Mouse (Mus musculus) kidney, postnatal 4 days (tissue): Measurements from ENCODE around the gene Speg.

Experiments
- DNase-seq, 2 experiments: peaks; one replicate each; pipeline ENCODE4 v3.0.0; 2021; ENCODE audit warnings: mixed read lengths in 2 of 2

The Speg gene

GRCm38 (mm10) chr1:75365510-75366137, 9.5 kb upstream of the Speg start:
- no peak for DNase-seq

GRCm38 (mm10) chr1:75369360-75369983, 5.6 kb upstream of the Speg start:
- DNase-seq = peak in 1 of 2 experiments; percentile 48

GRCm38 (mm10) chr1:75369984-75370660, 5.0 kb upstream of the Speg start:
- DNase-seq = peak; percentile 78 to 83

- peak; percentile 81 to 83 for DNase-seq
Measured at GRCm38 (mm10) chr1:75371317-75372095, 3.6 kb upstream of the Speg start.

GRCm38 (mm10) chr1:75372450-75372849, 2.6 kb upstream of the Speg start:
- no peak for DNase-seq

GRCm38 (mm10) chr1:75373276-75373675, 1.8 kb upstream of the Speg start:
- no peak for DNase-seq

GRCm38 (mm10) chr1:75379196-75379595, 4.1 kb downstream of the Speg start:
- DNase-seq = no peak

GRCm38 (mm10) chr1:75379931-75380330, 4.8 kb downstream of the Speg start:
- DNase-seq = no peak

- no peak for DNase-seq
Measured at GRCm38 (mm10) chr1:75380951-75381350, 5.9 kb downstream of the Speg start.

GRCm38 (mm10) chr1:75381482-75382355, 6.6 kb downstream of the Speg start:
- peak; percentile 77 to 79 for DNase-seq

- DNase-seq = peak; percentile 52 to 66
Measured at GRCm38 (mm10) chr1:75382356-75383071, 7.4 kb downstream of the Speg start.

- DNase-seq = no peak
Measured at GRCm38 (mm10) chr1:75384470-75385141, 9.5 kb downstream of the Speg start.

- DNase-seq = no peak
Measured at GRCm38 (mm10) chr1:75385142-75385730, 10.1 kb downstream of the Speg start.

- DNase-seq = no peak
Measured at GRCm38 (mm10) chr1:75386149-75386548, 11.1 kb downstream of the Speg start.

- peak in 1 of 2 experiments; percentile 45 for DNase-seq
Measured at GRCm38 (mm10) chr1:75387469-75387928, 12.4 kb downstream of the Speg start.

- peak; percentile 30 to 45 for DNase-seq
Measured at GRCm38 (mm10) chr1:75387929-75388897, 13.1 kb downstream of the Speg start.

GRCm38 (mm10) chr1:75388898-75389515, 13.9 kb downstream of the Speg start:
- no peak for DNase-seq

- no peak for DNase-seq
Measured at GRCm38 (mm10) chr1:75393139-75393538, 18.0 kb downstream of the Speg start.

GRCm38 (mm10) chr1:75393846-75394245, 18.7 kb downstream of the Speg start:
- DNase-seq = no peak
